Mouse (Mus musculus): ENCODE data around the gene Dock7.

Dock7 gene

GRCm38 (mm10) chr4:99120211-99121122, at the start of gene Dock7:
Gene Dock7 (minus strand): TSS chr4:99120915.
- DNase-seq = peak; percentile 86

GRCm38 (mm10) chr4:99168869-99169268, 48.2 kb upstream of the Dock7 start:
- DNase-seq = no peak

- DNase-seq = no peak
Measured at GRCm38 (mm10) chr4:99163547-99163946, 42.8 kb upstream of the Dock7 start.

GRCm38 (mm10) chr4:99163001-99163400, 42.3 kb upstream of the Dock7 start:
- DNase-seq = no peak

GRCm38 (mm10) chr4:99161457-99161971, 40.8 kb upstream of the Dock7 start:
- DNase-seq = no peak

DNA sequence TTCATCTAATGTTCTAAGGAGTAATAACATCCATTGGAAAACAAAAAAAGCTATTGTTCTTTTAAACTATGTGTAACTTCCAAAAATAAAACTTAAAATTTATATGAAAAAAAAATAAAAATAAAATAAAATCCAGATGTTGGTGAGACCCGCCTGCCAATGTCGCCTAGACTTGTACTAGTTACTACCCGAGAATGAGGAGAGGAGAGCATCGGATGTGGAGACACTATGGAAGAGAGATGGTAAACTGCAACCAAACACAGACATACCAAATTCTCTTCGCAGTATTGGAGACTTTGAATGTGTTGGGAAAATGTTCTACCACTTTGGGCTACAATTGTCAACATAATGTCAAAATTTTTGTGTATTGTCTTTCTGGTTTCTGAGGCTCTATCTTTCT, 40.2 kb upstream of the Dock7 start:
- DNase-seq = no peak

- no peak for DNase-seq
Measured at GRCm38 (mm10) chr4:99160414-99160813, 39.7 kb upstream of the Dock7 start.

- no peak for DNase-seq
Measured at GRCm38 (mm10) chr4:99158495-99158894, 37.8 kb upstream of the Dock7 start.

- DNase-seq = no peak
Measured at GRCm38 (mm10) chr4:99156641-99157307, 36.1 kb upstream of the Dock7 start.

DNA sequence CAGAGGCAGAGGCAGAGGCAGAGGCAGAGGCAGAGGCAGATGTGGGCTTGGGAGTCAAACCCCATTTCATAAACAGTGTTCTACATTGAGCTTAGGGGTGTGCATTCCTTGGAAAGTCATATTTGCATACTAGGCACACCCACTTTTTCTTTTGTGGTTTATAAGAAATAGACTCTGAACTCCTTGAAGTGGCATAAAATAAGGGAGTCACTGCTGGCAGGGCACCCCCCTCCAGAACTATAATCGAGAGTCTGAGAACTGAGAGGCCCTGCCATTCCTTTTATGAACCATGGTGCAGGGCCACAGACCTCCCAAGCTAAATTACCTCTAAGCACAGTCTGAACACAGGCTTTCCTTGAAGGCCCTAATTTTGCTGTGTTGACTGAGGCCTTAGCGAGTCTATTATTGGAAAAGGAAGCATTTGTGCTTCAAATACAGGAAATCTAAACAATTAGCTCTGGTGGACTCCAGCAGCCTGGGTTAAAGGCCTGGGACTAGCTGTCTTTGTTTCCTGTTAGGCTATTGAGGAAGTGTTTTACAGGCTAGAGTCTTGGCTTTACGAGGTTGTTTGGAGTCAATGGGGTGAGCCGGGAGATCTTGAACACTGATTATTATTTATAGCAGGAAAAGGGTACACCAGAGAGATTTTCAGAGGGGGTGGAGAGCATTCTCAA, 31.3 kb upstream of the Dock7 start:
- DNase-seq = no peak

- DNase-seq = no peak
Measured at GRCm38 (mm10) chr4:99151434-99151833, 30.7 kb upstream of the Dock7 start.

DNA sequence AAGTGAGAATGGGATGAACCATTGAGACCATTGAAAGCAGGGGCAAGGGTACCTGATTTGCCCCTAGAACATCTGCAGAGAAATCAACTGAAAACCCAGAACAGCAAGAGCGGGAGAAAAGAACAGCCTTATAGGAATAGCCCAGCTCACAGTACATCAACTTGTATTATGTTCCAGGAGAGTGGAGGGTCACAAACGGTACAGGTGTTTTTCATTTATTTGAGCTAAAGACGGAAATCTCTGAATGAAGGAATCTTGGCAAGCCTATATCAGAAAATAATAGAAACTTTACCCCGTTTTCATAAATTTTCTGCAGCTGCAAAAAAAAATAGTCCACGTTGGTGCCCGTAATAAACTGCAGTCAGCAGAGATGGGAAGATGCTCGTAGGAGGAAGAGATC, 22.6 kb upstream of the Dock7 start:
- no peak for DNase-seq

DNA sequence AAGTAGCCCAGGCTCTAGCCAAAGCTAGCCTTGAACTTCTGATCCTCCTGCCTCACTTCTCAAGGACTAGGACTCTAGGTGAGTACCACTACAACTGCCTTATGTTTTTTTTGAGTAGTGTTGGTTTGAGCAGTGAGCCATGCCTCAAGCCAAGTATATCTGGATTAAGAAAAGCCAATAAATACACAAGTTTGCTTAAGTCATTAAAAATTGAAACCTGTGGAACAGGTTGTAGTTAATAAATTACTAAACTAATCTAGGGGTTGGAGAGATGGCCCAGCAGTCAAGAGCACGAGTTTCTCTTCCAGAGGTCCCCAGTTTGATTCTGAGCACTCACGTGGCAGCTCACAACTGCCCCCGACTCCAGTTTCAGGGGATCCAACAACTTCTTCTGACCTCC, 20.9 kb upstream of the Dock7 start:
- peak; percentile 29 for DNase-seq

DNA sequence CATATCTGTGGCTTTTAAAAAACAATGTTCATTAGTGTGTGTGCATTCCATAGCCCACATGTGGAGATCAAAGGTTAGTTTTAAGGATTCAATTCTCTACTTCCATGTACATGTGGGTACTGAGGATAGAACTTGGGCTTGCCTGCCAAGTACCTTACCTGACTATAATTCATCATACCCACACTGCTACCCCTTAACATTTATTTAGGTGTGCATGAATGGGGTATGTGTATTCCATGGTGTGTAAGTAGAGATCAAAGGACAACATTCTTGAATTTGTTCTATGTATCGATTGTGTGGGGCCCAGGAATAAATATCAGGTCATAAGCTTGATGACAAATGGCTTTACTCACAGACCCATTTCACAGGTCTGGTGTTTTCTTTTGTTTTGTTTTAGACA, 20.5 kb upstream of the Dock7 start:
- no peak for DNase-seq

DNA sequence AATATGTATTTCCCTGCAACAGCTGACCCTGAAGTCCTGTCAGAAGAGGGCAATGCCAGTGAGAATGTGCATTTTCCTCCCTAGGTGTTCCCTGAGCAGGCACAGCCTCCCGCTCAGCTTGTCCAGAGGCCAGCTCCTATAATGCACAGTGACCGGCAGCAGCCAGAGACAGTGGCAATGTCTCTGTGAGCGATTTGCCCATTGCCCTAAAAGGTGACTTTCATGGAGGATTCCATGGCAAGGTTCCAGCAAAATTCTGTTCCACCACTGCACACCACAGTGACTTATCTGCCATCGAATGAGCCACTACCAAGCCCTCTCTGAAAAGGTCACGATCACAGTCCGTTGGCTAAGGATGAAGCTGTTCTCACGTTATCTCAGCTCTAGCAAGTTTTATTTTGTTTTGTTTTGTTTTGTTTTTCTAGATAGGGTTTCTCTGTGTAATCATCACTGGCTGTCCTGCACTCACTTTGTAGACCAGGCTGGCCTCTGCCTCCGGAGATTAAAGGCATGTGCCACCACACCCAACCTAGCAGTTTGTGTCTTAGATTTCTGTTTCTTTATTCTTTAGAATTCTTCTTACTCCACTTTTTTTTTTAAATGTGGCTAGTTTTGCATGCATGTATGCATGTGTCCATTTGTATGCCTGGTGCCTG, 17.4 kb upstream of the Dock7 start:
- no peak for DNase-seq

GRCm38 (mm10) chr4:99134522-99134921, 13.8 kb upstream of the Dock7 start:
- DNase-seq = no peak

DNA sequence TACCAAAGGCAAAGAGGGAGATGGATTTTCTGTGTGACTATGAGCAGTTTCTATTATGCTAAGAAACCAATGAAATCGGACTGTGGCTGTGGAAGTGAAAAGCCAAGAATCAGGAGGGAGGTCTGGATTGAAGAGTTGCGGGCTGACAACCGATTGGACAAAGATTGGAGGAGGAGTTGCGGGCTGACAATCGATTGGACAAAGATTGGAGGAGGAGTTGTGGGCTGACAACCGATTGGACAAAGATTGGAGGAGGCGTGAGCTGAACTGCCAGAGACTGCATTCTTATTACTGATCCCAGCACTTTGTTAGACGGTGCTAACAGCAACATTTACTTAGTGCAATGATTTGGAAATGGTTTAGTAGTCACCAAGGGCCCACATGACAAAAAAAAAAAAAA, 12.6 kb upstream of the Dock7 start:
- DNase-seq = no peak

DNA sequence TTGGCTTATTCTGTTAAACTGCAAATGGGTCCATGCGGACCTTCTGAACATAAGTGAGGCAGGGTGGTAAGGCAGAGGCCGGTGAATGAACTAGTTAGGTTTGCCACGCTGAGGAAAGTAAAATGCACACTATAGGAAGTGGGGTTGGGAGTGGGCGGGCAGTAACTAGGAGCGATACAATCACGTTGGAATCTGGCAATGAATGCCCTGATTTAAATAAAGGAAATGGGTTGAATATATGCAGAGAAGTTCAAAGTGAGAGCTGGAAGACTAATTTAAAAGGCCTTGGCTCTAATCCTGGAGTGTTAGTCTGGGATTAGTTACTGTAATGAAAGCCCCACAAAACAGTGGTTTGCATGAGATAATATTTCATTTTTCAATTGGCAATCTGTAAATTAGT, 12.0 kb upstream of the Dock7 start:
- DNase-seq = no peak

- no peak for DNase-seq
Measured at GRCm38 (mm10) chr4:99131227-99131653, 10.5 kb upstream of the Dock7 start.

GRCm38 (mm10) chr4:99123546-99123945, 2.8 kb upstream of the Dock7 start:
- no peak for DNase-seq

DNA sequence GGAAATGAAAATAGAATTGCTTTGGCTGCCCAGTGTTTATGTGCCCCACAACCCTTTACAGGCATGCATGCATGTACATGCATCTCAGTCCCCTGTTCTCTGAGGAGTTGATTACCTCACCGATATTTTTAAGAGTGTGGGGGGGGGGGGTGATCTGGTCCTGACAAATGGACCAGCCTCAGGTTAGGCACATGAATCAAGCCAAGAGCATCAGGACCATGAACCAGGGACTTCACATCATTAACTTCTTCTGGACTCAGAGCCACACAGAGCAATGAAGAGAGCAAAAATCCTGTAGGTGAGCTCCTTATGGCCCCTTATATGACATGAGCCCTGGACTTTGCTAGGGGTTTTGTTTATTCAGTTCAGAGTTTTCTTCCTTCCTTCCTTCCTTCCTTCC, 2.1 kb upstream of the Dock7 start:
- no peak for DNase-seq

GRCm38 (mm10) chr4:99122047-99122446, 1.3 kb upstream of the Dock7 start:
- no peak for DNase-seq

All from kidney, adult 18-20 months (tissue).